ENCODE assay signal across 31 mouse cellular contexts in genomic region chr8:77041214-77041613, GRCm38 (mm10).
"Had no signal": no experiment of that assay in that cellular context is flagged by ENCODE, and none has a peak within 500 bp of the region (broad histone marks: within the 10 kb centered on the region; RNA-seq: fewer than 3 reads in every experiment).

No protein-coding gene starts in this region.

- H3K27me3 ChIP-seq: limb, embryonic 12.5 days; limb, embryonic 13.5 days; limb, embryonic 15.5 days; liver, embryonic 12.5 days; liver, embryonic 13.5 days; liver, embryonic 15.5 days; lung, embryonic 15.5 days; megakaryocyte, embryonic 14.5 days; midbrain, embryonic 12.5 days; midbrain, embryonic 13.5 days; midbrain, embryonic 15.5 days had no signal

- H3K36me3 ChIP-seq: limb, embryonic 10.5 days; limb, embryonic 12.5 days; limb, embryonic 13.5 days; limb, embryonic 15.5 days; liver, embryonic 12.5 days; liver, embryonic 13.5 days; liver, embryonic 15.5 days; lung, embryonic 15.5 days; midbrain, embryonic 10.5 days; midbrain, embryonic 12.5 days; midbrain, embryonic 13.5 days; midbrain, embryonic 15.5 days had no signal

- H3K9ac ChIP-seq: limb, embryonic 12.5 days; limb, embryonic 13.5 days; limb, embryonic 15.5 days; liver, embryonic 12.5 days; liver, embryonic 13.5 days; liver, embryonic 14.5 days; liver, embryonic 15.5 days; liver, postnatal 0 days; lung, embryonic 14.5 days; lung, embryonic 15.5 days; midbrain, embryonic 12.5 days; midbrain, embryonic 13.5 days; midbrain, embryonic 15.5 days had no signal

- DNase-seq: left cerebral cortex, postnatal 4 days; liver; liver, embryonic 13.5 days; liver, postnatal 0 days; lung, adult 18-20 months; lung, adult 2 months; lung, embryonic 14.5 days; lung, postnatal 10 days; lung, postnatal 14 days; lung, postnatal 36 days; lung, postnatal 4 days; midbrain, embryonic 14.5 days had no signal

- ATAC-seq: liver, embryonic 12.5 days; liver, postnatal 0 days; lung, postnatal 0 days; midbrain, embryonic 13.5 days; midbrain, embryonic 15.5 days; midbrain, embryonic 16.5 days had no signal

- H3K4me1 ChIP-seq: limb, embryonic 10.5 days; limb, embryonic 12.5 days; limb, embryonic 13.5 days; limb, embryonic 15.5 days; lung, embryonic 15.5 days; megakaryocyte, embryonic 14.5 days; midbrain, embryonic 10.5 days; midbrain, embryonic 12.5 days; midbrain, embryonic 13.5 days; midbrain, embryonic 15.5 days had no signal

- H3K27ac ChIP-seq: limb, embryonic 10.5 days; limb, embryonic 12.5 days; limb, embryonic 13.5 days; limb, embryonic 15.5 days; liver, embryonic 12.5 days; liver, embryonic 13.5 days; liver, embryonic 14.5 days; liver, embryonic 15.5 days; lung, embryonic 15.5 days; macrophage; midbrain, embryonic 10.5 days; midbrain, embryonic 12.5 days; midbrain, embryonic 13.5 days; midbrain, embryonic 15.5 days had no signal

- H3K9me3 ChIP-seq: limb, embryonic 10.5 days; limb, embryonic 12.5 days; limb, embryonic 13.5 days; limb, embryonic 15.5 days; liver, embryonic 12.5 days; liver, embryonic 13.5 days; liver, embryonic 15.5 days; lung, embryonic 15.5 days; midbrain, embryonic 10.5 days; midbrain, embryonic 12.5 days; midbrain, embryonic 13.5 days; midbrain, embryonic 15.5 days had no signal

- H3K4me3 ChIP-seq: limb, embryonic 10.5 days; limb, embryonic 12.5 days; limb, embryonic 13.5 days; limb, embryonic 15.5 days; liver, embryonic 12.5 days; liver, embryonic 13.5 days; liver, embryonic 15.5 days; lung, embryonic 15.5 days; megakaryocyte, embryonic 14.5 days; midbrain, embryonic 10.5 days; midbrain, embryonic 12.5 days; midbrain, embryonic 13.5 days; midbrain, embryonic 15.5 days; myocyte had no signal

- H3K4me2 ChIP-seq: limb, embryonic 12.5 days; limb, embryonic 13.5 days; limb, embryonic 15.5 days; liver, embryonic 11.5 days; liver, embryonic 12.5 days; liver, embryonic 13.5 days; liver, embryonic 15.5 days; lung, embryonic 14.5 days; lung, embryonic 15.5 days; midbrain, embryonic 11.5 days; midbrain, embryonic 12.5 days; midbrain, embryonic 13.5 days; midbrain, embryonic 15.5 days had no signal
